Mouse (Mus musculus) ES-E14 (cell line): ENCODE data around the gene Tmem80. TPM values are rescaled to one million over a fixed set of nuclear protein-coding genes. Genes with fewer than 3 reads are reported as not detected.

ENCODE experiments used
- DNase-seq: peaks from one replicate; pipeline ENCODE4 v3.0.0-alpha.2; 2013; ENCODE audit warnings: low read depth, low spot score
- H3K27ac ChIP-seq: 2 replicates; pipeline ENCODE4 v1.5.1; 2012; ENCODE audit warnings: low read depth, mild to moderate bottlenecking, low read length, moderate library complexity, mixed read lengths; ENCODE audit not compliant: poor library complexity, insufficient read depth, severe bottlenecking
- H3K36me3 ChIP-seq: 2 replicates; pipeline ENCODE4 v1.6.1; 2012; ENCODE audit warnings: mild to moderate bottlenecking, low read length, moderate library complexity, mixed read lengths; ENCODE audit not compliant: control insufficient read depth, poor library complexity, insufficient read depth, severe bottlenecking
- H3K4me1 ChIP-seq, 2 experiments: fragments of 150-350 bp in 1 of 2; sonication (generic) in 1 of 2; 2 replicates each; pipeline ENCODE4 v1.6.1; 2012; ENCODE audit warnings: low read length in 2 of 2, mild to moderate bottlenecking in 1 of 2, mixed read lengths in 1 of 2; ENCODE audit not compliant: control insufficient read depth in 2 of 2, insufficient read depth in 2 of 2, poor library complexity in 1 of 2
- H3K4me3 ChIP-seq, 2 experiments: fragments of 150-350 bp in 1 of 2; sonication (generic) in 1 of 2; 2 replicates each; pipeline ENCODE4 v1.5.1; 2012; ENCODE audit warnings: low read length in 2 of 2, low read depth in 1 of 2, mild to moderate bottlenecking in 1 of 2, mixed read lengths in 1 of 2; ENCODE audit not compliant: insufficient read depth in 1 of 2, poor library complexity in 1 of 2, severe bottlenecking in 1 of 2
- H3K9ac ChIP-seq: 2 replicates; pipeline ENCODE4 v1.6.1; 2012; ENCODE audit warnings: low read depth, mild to moderate bottlenecking, low read length, mixed read lengths; ENCODE audit not compliant: poor library complexity, insufficient read depth, severe bottlenecking
- H3K9me3 ChIP-seq: fragments of 150-350 bp; sonication (generic); 2 replicates; pipeline ENCODE4 v1.6.1; 2012; ENCODE audit warnings: low read depth, mild to moderate bottlenecking, low read length; ENCODE audit not compliant: control insufficient read depth, insufficient read depth
- CHD2 ChIP-seq: IDR thresholded peaks from 2 replicates; pipeline ENCODE4 v1.6.1; 2014; ENCODE audit warnings: mild to moderate bottlenecking, low read depth, low read length, inconsistent platforms
- HCFC1 ChIP-seq: IDR thresholded peaks from 2 replicates; pipeline ENCODE4 v1.6.1; 2012; ENCODE audit warnings: low read length, inconsistent platforms, borderline replicate concordance; ENCODE audit not compliant: insufficient read depth
- MAFK ChIP-seq: IDR thresholded peaks from 2 replicates; pipeline ENCODE4 v1.6.1; 2014; ENCODE audit warnings: mild to moderate bottlenecking, low read depth, low read length, inconsistent platforms; ENCODE audit not compliant: insufficient read depth
- ZC3H11A ChIP-seq: IDR thresholded peaks from 2 replicates; pipeline ENCODE4 v1.6.1; 2012; ENCODE audit warnings: low read depth, mild to moderate bottlenecking, inconsistent platforms, low read length, borderline replicate concordance
- ZNF384 ChIP-seq: IDR thresholded peaks from 2 replicates; pipeline ENCODE4 v1.6.1; 2012; ENCODE audit warnings: low read depth, low read length, inconsistent platforms
- in situ Hi-C, 2 experiments: fragments of 600-800 bp; cut with MboI; formaldehyde crosslinking; loops; one replicate each; pipeline ENCODE4 v1.15.1; 2025; ENCODE audit warnings: low sequenced_read_pairs in 2 of 2, inconsistent platforms in 1 of 2; ENCODE audit not compliant: unreplicated experiment in 2 of 2
- total RNA-seq: library from RNA; depleted of rRNA; stranded (reverse); fragments of 300-350 nt; gene quantifications from 2 replicates; pipeline ENCODE4 v1.2.3, GENCODE M21; 2012

Gene Tmem80
- total RNA-seq, 1 experiment = 9.7 TPM

GRCm38 (mm10) chr7:141330706-141331105 lies 3.2 kb downstream of the Tmem80 start:
- in situ Hi-C loops = no loop called here
- Histone ChIP-seq H3K27ac (no peak overlapping the region), H3K4me3 (no peak overlapping the region), H3K9ac (no peak overlapping the region), H3K4me1 (peaks cover 2 to 9% of the 10 kb centered on the region in 2 experiments; a peak in 2 of 4 replicates), H3K36me3 (peaks cover 12% of the 10 kb centered on the region; the same call in 1 of the 2 replicates), H3K9me3 (no peaks in the 10 kb centered on the region)
- DNase-seq = no peak
- TF ChIP-seq ZC3H11A (no peak), HCFC1 (no peak), MAFK (no peak), ZNF384 (no peak), CHD2 (no peak)

- no peak for DNase-seq
- Histone ChIP-seq H3K9me3 (no peaks in the 10 kb centered on the region), H3K9ac (no peak overlapping the region), H3K27ac (no peak overlapping the region), H3K4me1 (peaks cover 2% of the 10 kb centered on the region in 2 experiments; a peak in 1 of 4 replicates), H3K4me3 (no peak overlapping the region), H3K36me3 (peaks cover 1% of the 10 kb centered on the region; the same call in 1 of the 2 replicates)
- in situ Hi-C loops = no loop called here
- TF ChIP-seq CHD2 (no peak), ZNF384 (no peak), HCFC1 (no peak), ZC3H11A (no peak), MAFK (no peak)
These were observed 4.5 kb downstream of the Tmem80 start for GRCm38 (mm10) chr7:141331990-141332389.

GRCm38 (mm10) chr7:141335044-141335579 lies 7.6 kb downstream of the Tmem80 start:
- no peaks in the 10 kb centered on the region for H3K9me3 ChIP-seq
- H3K9ac ChIP-seq = no peak overlapping the region
- H3K4me3 ChIP-seq = no peak overlapping the region
- peaks cover 4 to 7% of the 10 kb centered on the region in 2 experiments; a peak in 3 of 4 replicates for H3K4me1 ChIP-seq
- H3K36me3 ChIP-seq = no peaks in the 10 kb centered on the region
- H3K27ac ChIP-seq = no peak overlapping the region
- TF ChIP-seq ZNF384 (no peak), MAFK (no peak), HCFC1 (no peak), ZC3H11A (no peak), CHD2 (no peak)
- no peak for DNase-seq
- in situ Hi-C loops = no loop called here

- no peaks in the 10 kb centered on the region for H3K9me3 ChIP-seq
- no peak overlapping the region for H3K9ac ChIP-seq
- H3K4me3 ChIP-seq = no peak overlapping the region
- no peaks in the 10 kb centered on the region for H3K36me3 ChIP-seq
- TF ChIP-seq ZC3H11A (no peak), ZNF384 (no peak), CHD2 (no peak), MAFK (no peak), HCFC1 (no peak)
- DNase-seq = no peak
- in situ Hi-C loops = no loop called here
- no peak overlapping the region for H3K27ac ChIP-seq
- H3K4me1 ChIP-seq = peaks cover 7 to 11% of the 10 kb centered on the region in 2 experiments; a peak in 3 of 4 replicates
These were observed 8.1 kb downstream of the Tmem80 start for GRCm38 (mm10) chr7:141335682-141336081.
